Mouse (Mus musculus): ENCODE data around the gene Homer2.

DNA sequence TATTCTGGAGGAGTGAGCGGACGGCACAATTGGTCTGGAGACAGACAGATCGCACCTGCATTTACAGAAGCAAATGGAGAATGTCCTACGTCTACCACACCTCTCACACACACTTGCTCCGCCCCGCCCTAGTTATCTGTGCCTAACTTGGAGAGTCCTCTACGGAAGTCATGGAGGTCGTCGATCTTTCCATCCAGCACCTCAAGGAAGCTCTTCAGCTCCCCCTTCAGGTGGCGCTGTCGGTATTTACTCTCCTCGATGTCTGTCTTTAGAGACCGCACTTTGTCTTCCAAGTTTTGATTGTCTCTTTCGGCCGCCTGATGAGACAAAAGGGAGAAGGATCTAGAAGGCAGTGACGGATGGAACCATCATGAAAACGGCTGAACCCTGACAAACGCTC is 97.2 kb downstream of the Homer2 start:
- TF ChIP-seq CTCF (conservative IDR thresholded peaks at IDR 0.05; ENCODE audit: low read length) = peak; percentile 54
- TF ChIP-seq NANOG (IDR thresholded peaks at IDR 0.05; ENCODE audit: borderline replicate concordance, low read length) = no peak
- TF ChIP-seq POU5F1 (IDR thresholded peaks at IDR 0.05; ENCODE audit: borderline replicate concordance, low read length) = no peak

All from E14TG2a.4 (cell line).